Mouse (Mus musculus) megakaryocyte-erythroid progenitor cell, adult 5-6 weeks (primary cell): ENCODE results near the gene Fscn2. TPM values are rescaled to one million over a fixed set of nuclear protein-coding genes. Genes with fewer than 3 reads are reported as not detected.

Experiments
- ATAC-seq: replicated peaks from 2 replicates; pipeline ENCODE4 v1.8.0; 2016; ENCODE audit warnings: mild to moderate bottlenecking, inconsistent platforms; ENCODE audit not compliant: severe bottlenecking, poor library complexity, low FRiP score, low TSS enrichment
- total RNA-seq, 2 experiments: library from RNA; stranded (forward) in 1 of 2; stranded (reverse) in 1 of 2; fragments of 200-1000, 215-1000 nt in 1 of 2; fragments of >200 nt in 1 of 2; fragmentation: Nextera tagmentation in 1 of 2; gene quantifications; 2 replicates each; pipeline ENCODE4 v1.2.3; 2014 to 2017

The Fscn2 gene
- total RNA-seq, 2 experiments from 2014 or later: not detected

DNA sequence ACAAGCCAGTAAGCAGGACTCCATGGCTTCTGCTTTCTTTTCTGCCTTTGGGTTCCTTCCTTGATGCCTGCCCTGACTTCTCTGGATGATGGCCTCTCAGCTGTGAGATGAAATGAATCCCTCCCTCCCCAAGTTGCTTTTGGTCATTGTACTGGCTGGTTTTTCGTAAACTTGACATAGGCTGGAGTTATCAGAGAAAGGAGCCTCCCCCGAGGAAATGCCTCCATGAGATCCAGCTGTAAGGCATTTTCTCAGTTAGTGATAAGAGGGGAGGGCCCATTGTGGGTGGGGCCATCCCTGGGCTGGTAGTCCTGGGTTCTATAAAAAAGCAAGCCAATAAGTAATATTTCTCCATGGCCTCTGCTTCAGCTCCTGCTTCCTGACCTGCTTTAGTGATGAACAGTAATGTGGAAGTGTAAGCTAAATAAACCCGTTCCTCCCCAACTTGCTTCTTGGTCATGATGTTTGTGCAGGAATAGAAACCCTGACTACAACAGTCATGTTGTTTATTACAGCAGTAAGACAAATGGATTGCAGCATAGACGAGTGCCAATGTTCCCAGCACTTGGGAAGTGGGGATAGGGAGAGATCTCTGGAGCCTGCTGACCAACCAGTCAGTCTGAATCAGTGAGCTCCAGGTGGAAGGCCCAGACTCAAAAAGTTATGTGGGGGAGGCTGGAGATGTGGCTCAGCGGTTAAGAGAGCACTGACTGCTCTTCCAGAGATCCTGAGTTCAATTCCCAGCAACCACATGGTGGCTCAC, 5.9 kb upstream of the Fscn2 start:
- ATAC-seq: no peak

DNA sequence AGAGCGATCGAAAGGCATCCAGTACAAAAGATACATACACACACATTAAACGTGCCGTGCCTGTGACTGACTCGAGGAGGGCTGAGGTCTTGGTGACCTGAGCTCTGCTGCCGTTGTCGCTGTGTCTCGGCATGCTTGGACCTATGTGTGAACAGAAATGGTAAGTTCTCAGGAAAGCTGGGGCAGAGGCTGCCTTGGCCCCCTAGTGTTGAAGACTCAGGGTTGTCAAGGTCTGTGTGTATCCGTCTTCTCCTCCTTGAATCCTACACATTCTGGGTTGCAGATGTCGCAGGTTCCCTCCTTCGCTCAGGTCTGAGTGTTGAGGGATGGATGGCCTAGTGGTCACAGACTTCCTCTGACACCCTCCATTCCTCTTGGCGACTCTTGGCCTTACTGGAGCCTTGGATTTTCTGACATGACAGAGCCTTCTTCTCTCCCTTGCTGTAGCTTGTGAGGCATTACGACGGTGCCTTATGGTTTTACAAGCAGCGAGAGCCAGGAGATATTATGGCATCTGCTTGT, 5.0 kb upstream of the Fscn2 start:
- ATAC-seq: no peak

DNA sequence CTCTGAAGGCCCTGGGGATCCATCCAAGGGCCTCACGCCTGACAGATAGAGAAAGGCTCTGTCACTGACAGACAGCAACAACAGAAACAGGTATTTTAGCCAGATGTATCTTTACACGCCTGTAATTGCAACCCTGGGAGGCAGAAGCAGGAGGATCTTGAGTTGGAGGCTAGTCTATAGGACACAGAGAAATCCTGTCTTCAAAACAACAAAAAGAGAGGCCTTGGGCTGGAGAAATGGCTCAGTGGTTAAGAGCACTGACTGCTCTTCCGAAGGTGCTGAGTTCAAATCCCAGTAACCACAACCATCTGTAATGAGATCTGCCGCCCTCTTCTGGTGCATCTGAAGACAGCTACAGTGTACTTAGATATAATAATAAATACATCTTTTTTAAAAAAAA, 4.4 kb upstream of the Fscn2 start:
- ATAC-seq: no peak

DNA sequence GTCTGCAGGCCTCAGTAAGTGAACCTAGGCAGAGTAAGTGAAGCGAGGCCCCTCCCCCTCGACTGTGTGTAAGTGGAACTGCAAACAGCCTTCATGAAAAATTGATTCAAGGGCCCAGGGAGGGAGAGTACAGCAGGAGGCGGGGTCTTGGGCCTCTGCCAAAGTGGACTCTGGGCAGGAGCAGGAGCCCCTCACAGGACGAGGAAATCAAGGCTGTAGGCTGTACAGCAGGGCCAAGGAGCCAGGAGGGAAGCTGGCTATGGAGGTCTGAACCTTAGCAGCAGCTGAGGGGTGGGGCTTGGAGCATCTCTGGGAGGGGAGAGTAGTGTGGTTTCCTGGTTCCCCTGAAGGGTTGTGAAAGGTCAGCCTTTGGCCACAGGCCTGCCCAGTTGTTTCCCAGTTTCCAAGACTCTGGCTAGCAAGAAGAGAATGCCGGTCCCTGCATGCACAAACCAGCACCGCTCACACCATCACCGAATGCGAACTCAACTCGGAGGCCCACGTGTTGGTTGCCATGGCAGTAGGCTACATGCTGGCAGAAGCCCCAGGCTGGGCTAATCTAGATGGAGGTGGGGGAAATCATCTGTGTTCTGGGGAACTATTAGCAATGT, 3.4 kb upstream of the Fscn2 start:
- 0 out of 2 replicates have a peak, but pooled peaks have one; percentile 48 for ATAC-seq

DNA sequence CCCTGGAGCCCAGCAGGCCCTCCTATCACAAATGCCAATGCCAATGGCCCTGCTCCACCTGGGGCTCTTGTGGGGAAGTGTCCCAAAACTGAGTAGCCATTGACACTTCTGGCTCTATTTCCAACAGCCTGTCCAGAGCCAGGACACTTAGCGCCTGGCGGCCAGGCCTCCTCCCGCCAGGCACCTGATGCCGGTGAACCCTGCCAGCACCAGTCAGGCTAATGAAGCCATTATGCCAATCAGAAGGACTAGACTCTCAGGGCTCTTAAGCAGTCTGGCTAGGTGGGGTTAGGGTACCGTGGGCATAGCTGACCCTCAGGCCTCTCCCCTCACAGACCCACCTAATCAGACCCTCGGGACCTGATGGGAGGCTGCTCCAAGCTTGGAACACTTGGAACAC, 1.9 kb upstream of the Fscn2 start:
- no peak for ATAC-seq

DNA sequence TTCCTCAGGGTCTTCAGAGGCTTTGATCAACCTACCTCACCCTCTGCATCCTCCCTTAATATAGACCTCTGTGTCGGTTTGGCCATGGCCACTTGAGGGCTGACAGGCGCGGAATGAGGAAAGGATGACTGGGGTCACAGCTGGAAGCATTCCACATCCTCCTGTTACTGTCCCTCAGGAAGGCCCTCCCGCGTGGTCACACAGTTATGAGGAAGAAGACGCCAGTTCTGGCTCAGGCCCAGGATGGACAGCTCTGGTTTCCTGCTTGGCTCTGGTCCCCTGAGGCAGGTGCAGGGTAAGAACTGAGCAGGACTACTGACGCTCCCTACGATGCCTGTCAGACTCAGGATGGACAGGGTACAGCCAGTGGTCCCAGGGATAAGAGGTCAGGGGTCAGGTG, 1.3 kb upstream of the Fscn2 start:
- no peak for ATAC-seq

DNA sequence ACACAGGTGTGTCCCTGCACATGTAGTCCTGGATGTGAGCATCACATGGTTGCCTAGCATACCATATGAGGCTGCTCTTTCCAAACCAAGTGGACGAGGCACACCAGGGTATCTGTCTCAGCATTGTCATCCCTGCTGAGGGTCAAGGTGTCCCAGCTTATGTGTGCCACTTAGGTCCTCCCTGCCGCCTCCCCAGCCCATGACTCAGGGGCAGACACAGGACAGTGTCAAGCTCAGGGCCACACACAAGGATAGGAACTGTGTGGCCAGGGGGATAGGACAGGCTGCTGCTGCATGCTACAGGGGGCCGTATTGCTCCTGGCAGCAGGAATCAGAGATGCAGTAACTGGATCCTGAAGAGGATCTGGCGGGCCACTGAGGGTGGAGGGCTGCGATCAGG, 579 bp upstream of the Fscn2 start:
- no peak for ATAC-seq

DNA sequence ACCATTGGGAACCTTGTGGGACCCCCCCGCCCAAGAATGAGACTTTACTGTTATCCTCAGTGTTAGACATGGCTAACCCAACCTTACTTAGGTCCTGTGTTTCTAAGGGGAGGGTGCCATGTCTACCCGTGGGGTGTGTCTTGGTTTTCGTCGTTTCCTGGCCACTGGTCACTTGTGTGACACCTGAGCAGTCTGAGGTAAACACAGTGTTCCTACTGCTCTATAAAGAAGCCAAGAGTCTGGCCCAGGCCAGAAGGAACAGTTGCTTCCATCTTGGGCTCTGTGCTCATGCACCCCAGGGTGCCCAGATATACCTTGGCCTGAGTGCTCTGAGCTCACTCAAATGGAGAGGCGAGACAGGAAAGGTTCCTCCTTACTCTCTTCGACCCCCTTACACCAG, 1.6 kb downstream of the Fscn2 start:
- ATAC-seq: no peak

DNA sequence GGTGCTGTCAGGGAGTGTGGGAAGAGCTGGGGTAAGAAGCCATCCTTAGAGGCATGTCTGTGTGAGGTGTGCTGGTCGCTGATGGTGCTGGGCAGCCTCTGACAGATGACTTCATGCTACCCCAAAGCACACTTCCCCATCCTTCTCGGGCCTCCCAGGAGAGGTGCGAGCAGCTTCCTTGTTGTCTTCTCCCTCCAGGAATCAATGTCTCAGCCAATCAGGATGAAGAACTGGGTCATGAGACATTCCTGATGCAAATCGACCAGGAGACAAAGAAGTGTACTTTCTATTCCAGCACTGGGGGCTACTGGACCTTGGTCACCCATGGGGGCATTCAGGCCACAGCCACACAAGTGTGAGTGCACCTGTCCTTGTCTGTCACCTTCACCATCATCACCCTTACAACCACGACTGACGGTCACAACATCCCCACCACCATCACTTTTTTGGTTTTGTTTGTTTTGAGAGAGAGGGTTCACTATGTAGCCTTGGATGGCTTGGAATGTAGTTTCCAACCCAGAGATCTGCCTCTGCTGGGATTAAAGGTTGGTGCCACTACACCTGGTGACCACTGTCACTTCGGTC, 5.2 kb downstream of the Fscn2 start:
- ATAC-seq: no peak

DNA sequence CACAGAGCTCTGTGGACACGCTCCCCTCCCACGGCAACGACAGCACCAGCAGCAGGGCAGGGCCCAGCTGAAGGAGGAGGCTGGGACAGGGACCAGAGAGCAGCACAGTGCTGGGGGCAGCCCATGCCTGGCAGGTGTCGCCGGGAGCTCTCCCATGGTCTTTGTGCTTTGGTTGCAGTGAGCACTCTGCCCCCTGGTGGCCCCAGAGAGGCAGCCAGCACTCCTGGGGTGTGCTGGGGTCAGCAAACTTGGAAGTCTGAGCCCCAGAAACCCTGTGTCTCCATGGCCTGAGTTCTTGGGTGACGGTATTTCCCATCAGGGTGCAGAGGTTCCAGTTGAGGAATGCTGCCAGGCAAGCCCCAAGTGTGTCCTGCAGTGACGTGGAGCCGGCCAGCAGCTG, 8.3 kb downstream of the Fscn2 start:
- ATAC-seq: peak; percentile 66

DNA sequence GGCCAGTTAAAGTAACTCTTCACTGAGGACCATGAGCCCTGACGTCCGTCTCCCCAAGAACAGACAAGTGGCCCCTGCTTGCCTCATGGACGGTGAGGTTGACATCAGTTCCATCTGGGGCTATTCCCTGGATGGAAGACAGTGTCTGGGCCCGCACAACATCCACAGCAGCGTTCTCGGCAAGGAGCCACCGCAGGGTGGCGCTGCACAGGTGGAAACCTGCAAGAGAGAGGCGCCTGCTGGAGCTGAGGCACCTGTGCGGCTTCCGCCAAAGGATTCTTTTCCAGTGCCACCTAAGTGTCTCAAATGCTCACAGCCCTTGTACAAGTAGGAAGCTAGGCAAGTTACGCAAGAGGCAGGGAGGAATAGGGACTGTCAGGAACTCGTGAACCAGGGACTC, 11.7 kb downstream of the Fscn2 start:
- ATAC-seq: no peak

DNA sequence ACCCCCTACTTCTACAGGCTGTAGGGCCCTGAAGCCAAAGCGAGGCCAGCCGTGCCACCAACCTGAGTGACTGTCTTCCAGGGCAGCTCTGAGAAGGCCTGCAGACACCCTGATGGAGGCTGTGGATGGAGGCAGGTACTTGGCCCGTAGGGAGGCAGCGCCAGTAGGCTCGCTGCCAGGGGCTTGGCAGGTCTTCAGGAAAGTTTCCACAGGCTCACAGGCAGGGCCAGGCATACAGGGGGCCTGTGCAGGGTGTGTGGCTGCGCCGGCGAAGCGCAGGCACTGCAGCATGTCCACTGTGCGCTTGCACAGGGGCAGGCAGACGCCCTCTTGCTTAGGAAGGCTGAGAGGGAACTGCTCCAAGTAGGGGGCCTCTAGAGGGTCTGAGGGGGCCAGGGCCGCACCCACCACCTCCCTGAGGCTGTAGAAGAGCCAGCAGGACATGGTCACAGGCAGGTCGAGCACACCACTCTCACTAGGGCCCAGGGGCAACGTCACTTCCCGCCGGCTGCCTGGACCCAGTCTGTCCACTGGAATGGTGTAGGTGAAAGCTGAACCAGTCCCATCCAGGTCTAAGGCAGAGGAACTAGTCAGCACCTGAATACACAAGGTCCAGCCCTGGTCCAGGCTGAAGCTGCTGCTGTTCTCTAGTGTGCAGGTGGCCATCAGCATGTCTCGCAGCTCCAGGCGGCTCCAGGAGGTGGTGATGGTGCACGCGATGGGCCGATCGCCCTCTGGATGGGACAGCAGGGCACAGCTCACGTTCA, 12.7 kb downstream of the Fscn2 start:
- ATAC-seq: no peak

DNA sequence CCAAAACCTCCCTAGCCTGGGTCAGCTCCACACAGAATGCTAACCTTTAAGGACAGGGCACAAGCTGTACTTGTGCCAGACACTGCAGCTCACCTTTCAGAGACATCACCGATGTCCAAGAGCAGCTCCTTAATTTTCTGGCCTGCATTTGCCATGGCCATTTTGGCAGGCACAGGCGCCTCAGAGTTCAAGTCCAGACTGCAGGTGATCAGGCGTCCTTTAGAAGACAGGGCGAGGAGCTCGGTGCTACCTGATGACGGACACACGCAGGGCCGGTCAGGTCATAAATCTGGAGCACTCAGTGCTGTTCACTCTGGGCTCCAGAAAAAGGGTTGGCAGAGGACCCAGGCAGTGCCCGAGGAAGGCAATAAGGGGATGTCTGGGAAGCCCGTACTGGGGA, 14.0 kb downstream of the Fscn2 start:
- no peak for ATAC-seq

DNA sequence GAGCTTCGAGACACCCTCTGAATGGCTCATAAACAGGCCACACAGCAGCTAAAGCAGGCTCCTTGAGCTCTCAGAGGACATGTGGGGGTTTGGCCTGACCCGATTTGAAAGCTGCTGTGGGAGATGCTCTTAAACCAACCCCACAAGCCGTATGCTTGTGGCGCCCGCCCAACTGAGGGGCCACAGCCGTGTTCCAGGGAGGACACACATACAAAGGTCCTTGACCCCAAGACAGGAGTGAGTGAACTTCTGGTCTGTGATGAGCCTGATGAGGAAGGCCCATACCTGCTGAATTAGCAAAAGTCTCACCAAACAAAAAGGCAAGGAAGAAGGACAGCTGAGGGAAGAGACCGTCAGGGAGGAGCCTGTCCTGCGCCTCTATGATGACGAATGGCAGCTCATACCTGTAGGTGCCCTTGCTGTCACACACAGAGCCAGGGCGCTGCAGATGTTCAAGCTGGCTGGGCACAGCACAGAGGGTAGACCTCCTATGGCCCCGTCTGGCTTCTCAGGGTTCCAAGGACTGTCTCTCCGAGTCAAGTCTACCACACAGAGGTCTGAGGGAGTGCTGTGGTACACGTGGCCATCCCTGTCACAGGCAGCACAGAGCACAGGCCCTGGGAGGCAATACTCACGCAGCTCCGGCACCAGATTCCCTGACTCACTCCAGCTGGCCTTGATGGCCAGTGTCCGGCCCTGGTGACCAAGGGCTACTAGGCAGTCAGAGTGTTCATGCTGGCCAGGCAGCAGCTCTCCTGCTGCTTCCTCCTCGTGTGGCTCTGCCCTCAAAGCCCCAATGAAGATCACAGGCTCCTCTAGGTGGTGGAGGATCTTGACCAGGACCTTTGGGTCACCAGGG, 15.2 kb downstream of the Fscn2 start:
- ATAC-seq: no peak

DNA sequence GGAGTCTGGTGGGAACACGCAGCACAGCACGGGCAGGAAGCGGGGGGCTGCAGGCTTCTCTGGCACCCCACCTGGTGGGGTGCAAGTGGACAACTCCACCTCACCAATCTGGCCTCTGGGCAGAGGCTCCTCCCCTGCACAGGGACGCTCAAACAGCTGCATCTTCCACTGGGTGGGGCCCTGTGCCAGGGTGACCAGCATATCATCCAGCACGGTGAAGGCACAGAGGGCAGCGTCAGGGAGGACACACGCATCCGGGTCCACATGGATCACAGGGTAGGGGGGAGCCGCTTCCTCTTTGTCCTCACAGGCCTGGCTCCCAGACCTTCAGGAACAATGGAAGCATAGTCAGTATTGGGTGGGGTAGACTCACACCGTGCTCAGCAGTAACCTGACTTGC, 16.0 kb downstream of the Fscn2 start:
- ATAC-seq: no peak

DNA sequence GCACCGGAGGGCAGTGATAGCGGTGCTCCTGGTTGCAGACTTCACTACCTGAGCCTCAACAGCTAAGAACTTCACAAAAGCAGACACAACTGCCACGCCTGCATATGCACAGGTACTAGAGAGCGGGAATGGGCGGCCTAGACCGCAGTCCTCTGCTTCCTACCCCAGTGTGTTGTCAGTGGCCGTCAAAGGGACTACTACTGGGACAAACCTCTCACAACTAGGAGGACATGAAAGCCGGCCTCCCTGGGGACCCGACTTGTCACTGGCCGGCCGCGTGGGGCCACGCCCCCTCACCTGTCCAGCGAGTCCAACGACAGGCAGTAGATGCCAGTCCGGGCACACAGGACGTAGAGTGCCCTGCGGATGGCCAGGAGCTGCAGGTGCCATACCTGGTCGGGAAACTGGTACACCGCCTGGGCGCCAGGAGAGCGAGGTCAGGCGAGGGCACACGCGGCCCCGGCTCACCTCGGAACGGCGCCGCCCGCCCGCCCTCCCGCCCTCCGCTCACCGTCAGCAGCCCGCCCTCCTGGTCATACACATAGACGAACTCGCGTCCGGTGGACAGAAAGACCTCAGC, 16.8 kb downstream of the Fscn2 start:
- 0 out of 2 replicates have a peak, but pooled peaks have one; percentile 20 for ATAC-seq

DNA sequence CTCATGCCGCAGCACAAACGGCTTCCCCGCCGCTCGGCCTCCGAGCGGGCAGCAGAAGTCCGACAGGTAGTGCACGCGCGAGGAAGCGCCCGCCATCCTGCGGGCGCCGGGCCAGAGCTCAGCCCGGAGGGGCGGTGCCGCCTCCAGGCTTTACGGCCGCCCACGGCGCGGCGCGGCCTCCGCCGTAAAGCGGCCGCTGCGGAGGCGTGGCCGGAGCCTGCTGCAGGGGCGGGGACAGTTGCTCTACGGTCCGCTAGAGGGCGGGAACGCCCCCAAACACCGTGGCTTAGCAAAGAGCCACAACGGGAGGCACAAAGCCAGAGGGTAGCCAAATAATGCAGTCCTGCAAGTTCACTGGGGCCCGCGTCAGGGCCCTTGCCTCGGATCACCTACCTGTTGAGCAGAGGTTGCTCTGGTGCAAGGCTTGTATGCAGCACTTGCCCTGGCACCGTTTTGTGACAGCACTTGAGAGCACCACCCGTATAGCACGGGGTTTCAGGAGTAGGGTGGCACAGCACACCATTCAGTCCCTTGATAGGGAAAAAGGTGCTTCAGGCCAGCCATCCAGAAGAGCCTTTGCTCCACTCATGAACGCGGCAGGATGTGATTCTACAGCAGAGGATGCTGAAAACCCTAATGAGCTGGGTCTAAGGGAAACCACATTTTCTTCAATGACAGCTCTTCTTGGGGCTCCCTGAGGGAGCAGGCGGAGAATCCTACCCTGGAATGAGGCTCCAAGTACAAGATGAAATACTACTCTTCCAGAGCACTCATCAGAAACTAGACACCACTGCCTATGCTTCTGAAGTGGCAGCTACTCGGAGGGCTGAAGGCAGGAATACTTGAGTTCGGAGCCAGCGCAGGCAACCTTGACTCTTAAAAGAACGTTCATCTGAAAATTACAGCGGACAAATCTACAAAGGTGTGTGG, 17.5 kb downstream of the Fscn2 start, which contains the start of gene Faap100:
Faap100 (minus strand) TSS at position 154 of the 930 bp plus-strand sequence.
- ATAC-seq: peak; percentile 80

DNA sequence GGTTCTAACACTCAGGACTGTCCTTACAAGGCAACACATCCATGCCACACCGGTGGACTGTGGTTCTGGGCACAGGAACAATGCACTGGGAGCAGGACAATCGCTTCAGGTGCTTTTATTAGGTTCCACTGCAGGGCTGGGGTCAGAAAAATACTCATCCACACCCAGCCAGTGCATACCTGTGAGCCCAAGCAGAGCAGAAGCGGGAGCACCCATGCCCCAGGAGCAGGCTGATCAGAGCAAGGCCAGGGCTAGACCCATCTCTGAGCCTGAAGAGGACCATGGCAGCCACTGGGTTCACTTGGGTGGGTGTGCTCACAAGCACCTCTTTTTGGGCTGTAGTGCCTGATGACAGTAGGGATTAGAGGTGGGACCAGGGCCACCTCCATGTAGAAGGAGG, 18.9 kb downstream of the Fscn2 start:
- ATAC-seq: no peak
